Comparison of ENCODE assay signal across 8 mouse cellular contexts in the genomic region with DNA sequence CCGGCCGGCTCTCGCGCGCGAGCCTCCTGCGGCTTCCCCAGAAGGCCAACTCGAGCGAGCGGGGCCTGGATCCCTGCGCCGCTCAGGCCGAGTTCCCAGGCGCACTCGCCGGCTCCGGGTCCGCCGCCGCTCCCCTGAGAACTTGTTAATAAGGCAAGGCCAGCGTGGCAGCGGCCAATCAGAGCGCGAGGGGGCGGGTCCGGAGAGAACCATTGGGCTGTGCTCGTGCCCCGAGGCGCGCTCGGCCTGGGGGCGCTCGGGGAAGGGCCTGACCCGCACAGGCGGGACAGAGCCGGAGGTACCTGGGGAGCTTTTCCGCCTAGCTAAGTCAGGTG. TPM values are rescaled to one million over a fixed set of nuclear protein-coding genes. Genes with fewer than 3 reads are reported as not detected.
DNase-seq lines count a peak whose midpoint lies in the region; ATAC-seq lines count a peak whose summit lies in the region.

Gene Msx1 (minus strand): TSS at position 123 of the 335 bp plus-strand sequence.

- peaks cover 76% of the 10 kb centered on the region for H3K27me3 ChIP-seq in embryonic facial prominence, embryonic 15.5 days
- H3K27me3 ChIP-seq in heart, embryonic 13.5 days (replicated peaks), result peaks cover 99% of the 10 kb centered on the region
- peaks cover 99% of the 10 kb centered on the region for H3K27me3 ChIP-seq in kidney, embryonic 15.5 days
- peaks cover 98% of the 10 kb centered on the region for H3K27me3 ChIP-seq in liver, embryonic 12.5 days (replicated peaks)

- H3K36me3 ChIP-seq in embryonic facial prominence, embryonic 15.5 days, result no peaks in the 10 kb centered on the region
- no peaks in the 10 kb centered on the region for H3K36me3 ChIP-seq in heart, embryonic 13.5 days
- H3K36me3 ChIP-seq in kidney, embryonic 15.5 days, result no peaks in the 10 kb centered on the region
- no peaks in the 10 kb centered on the region for H3K36me3 ChIP-seq in liver, embryonic 12.5 days

- peak; percentile 89 for ATAC-seq in embryonic facial prominence, embryonic 15.5 days (ENCODE audit: insufficient number of reproducible peaks, low FRiP score, low TSS enrichment, low read depth)
- peak; percentile 54; the same call in 1 of the 2 replicates for ATAC-seq in heart, embryonic 13.5 days (ENCODE audit: extremely low read depth, insufficient number of reproducible peaks, low FRiP score, low TSS enrichment)
- ATAC-seq in kidney, embryonic 15.5 days (replicated peaks; ENCODE audit: low FRiP score), result peak; percentile 91
- ATAC-seq in liver, embryonic 12.5 days, result peak; percentile 62

- peak; percentile 11 to 25 for DNase-seq in spleen, adult 18-20 months
- DNase-seq in spleen, adult 12 weeks (ENCODE audit: low spot score), result no peak
- peak; percentile 92 for DNase-seq in neural tube, embryonic 10.5 days (ENCODE audit: extremely low spot score, low spot score)
- DNase-seq in thymus, postnatal 25 days, result peak; percentile 8

- peak within 1 kb of the TSS; percentile 80 for H3K4me2 ChIP-seq in embryonic facial prominence, embryonic 15.5 days (replicated peaks)
- peak within 1 kb of the TSS; percentile 83 for H3K4me2 ChIP-seq in heart, embryonic 13.5 days
- H3K4me2 ChIP-seq in kidney, embryonic 15.5 days, result peak within 1 kb of the TSS; percentile 83
- H3K4me2 ChIP-seq in liver, embryonic 12.5 days, result peak within 1 kb of the TSS; percentile 67

- H3K4me1 ChIP-seq in embryonic facial prominence, embryonic 15.5 days, result peaks cover 52% of the 10 kb centered on the region
- H3K4me1 ChIP-seq in heart, embryonic 13.5 days, result peaks cover 27% of the 10 kb centered on the region
- H3K4me1 ChIP-seq in kidney, embryonic 15.5 days, result peaks cover 38% of the 10 kb centered on the region
- peaks cover 21% of the 10 kb centered on the region for H3K4me1 ChIP-seq in liver, embryonic 12.5 days

- H3K4me3 ChIP-seq in embryonic facial prominence, embryonic 15.5 days (replicated peaks), result peak within 1 kb of the TSS; percentile 72
- peak within 1 kb of the TSS; percentile 69 for H3K4me3 ChIP-seq in heart, embryonic 13.5 days
- H3K4me3 ChIP-seq in kidney, embryonic 15.5 days (replicated peaks), result peak within 1 kb of the TSS; percentile 48
- H3K4me3 ChIP-seq in liver, embryonic 12.5 days, result peak within 1 kb of the TSS; percentile 42

- peak within 1 kb of the TSS; percentile 82 for H3K27ac ChIP-seq in embryonic facial prominence, embryonic 15.5 days (replicated peaks)
- H3K27ac ChIP-seq in heart, embryonic 13.5 days (replicated peaks), result peak within 1 kb of the TSS; percentile 24
- H3K27ac ChIP-seq in kidney, embryonic 15.5 days, result no peak within 1 kb of the TSS
- H3K27ac ChIP-seq in liver, embryonic 12.5 days, result no peak within 1 kb of the TSS

- WGBS in embryonic facial prominence, embryonic 15.5 days, result 0% methylated on average over 37 of the region's 37 CpGs
- WGBS in heart, embryonic 13.5 days, result under 1% methylated on average over 37 of the region's 37 CpGs
- 0% methylated on average over 37 of the region's 37 CpGs for WGBS in kidney, embryonic 15.5 days
- under 1% methylated on average over 34 of the region's 37 CpGs for WGBS in liver, embryonic 12.5 days (ENCODE audit: insufficient replicate concordance)

- H3K9me3 ChIP-seq in embryonic facial prominence, embryonic 15.5 days (replicated peaks), result no peaks in the 10 kb centered on the region
- H3K9me3 ChIP-seq in heart, embryonic 13.5 days, result no peaks in the 10 kb centered on the region
- H3K9me3 ChIP-seq in kidney, embryonic 15.5 days (replicated peaks), result no peaks in the 10 kb centered on the region
- H3K9me3 ChIP-seq in liver, embryonic 12.5 days (replicated peaks), result no peaks in the 10 kb centered on the region

- H3K9ac ChIP-seq in embryonic facial prominence, embryonic 15.5 days, result peak within 1 kb of the TSS; percentile 85
- H3K9ac ChIP-seq in heart, embryonic 13.5 days, result peak within 1 kb of the TSS; percentile 81
- H3K9ac ChIP-seq in kidney, embryonic 15.5 days, result peak within 1 kb of the TSS; percentile 29; the same call in 1 of the 2 replicates
- no peak within 1 kb of the TSS for H3K9ac ChIP-seq in liver, embryonic 12.5 days

RNA-seq across cellular contexts. Expression of gene Msx1, which starts in this region (rescaled TPM):
- polyA plus RNA-seq in embryonic facial prominence, embryonic 15.5 days (2015; fragmentation: Nextera tagmentation; extraction: Ambion mirVana), result 181 and 201 TPM in 2 replicates
- polyA plus RNA-seq in heart, embryonic 13.5 days (2015; fragmentation: Nextera tagmentation; extraction: Ambion mirVana), result 8.6 and 10.3 TPM in 2 replicates
- 2.9 and 3.2 TPM in 2 replicates for polyA plus RNA-seq in kidney, embryonic 15.5 days (2015; fragmentation: Nextera tagmentation; extraction: Ambion mirVana)
- 0.51 and 0.63 TPM in 2 replicates for polyA plus RNA-seq in liver, embryonic 12.5 days (2016; fragmentation: Nextera tagmentation; extraction: Ambion mirVana)

Comparison
In these comparisons a context has a peak if more than half of its experiments do, and no peak if none do; other contexts are left out.
1. RNA of gene Msx1 (polyA plus RNA-seq): 181 to 201 TPM in embryonic facial prominence, embryonic 15.5 days; 8.6 to 10.3 TPM in heart, embryonic 13.5 days, 2.9 to 3.2 TPM in kidney, embryonic 15.5 days and 0.51 to 0.63 TPM in liver, embryonic 12.5 days; every median in the first group is over 10 times any median in the second.
2. Peak in ATAC-seq, H3K4me3 ChIP-seq and H3K4me2 ChIP-seq in liver, embryonic 12.5 days; RNA of the gene not detected or under 1 TPM.
3. H3K27ac ChIP-seq: peak in embryonic facial prominence, embryonic 15.5 days (single experiment) and heart, embryonic 13.5 days (single experiment); none in kidney, embryonic 15.5 days (single experiment) and liver, embryonic 12.5 days (single experiment).
4. Peak in every context shown above with its lines, with median percentiles within 50 percentile points of each other: ATAC-seq, H3K4me2 ChIP-seq and H3K4me3 ChIP-seq.